Mouse (Mus musculus): ENCODE measurements at regions not wholly inside any gene's neighbourhood (a gene's known extent, or its start where the extent isn't known, plus 50 kb on each side); places are given as distances from the start of the nearest gene placed in this dataset.

GRCm38 (mm10) chr15:24635620-24636019 lies 777.9 kb downstream of the Basp1 start:
- H3K4me1 ChIP-seq (ENCODE audit: control insufficient read depth, insufficient read depth, low read length): 0 out of 2 replicates have a peak, but pooled peaks cover 3% of the 10 kb centered on the region
- H3K27ac ChIP-seq (ENCODE audit: low read depth, low read length): no peak overlapping the region
- peak; percentile 62; the same call in 1 of the 2 replicates for ATAC-seq (ENCODE audit: low FRiP score)
- no peaks in the 10 kb centered on the region for H3K27me3 ChIP-seq (ENCODE audit: control insufficient read depth, insufficient read depth, low read length)
- H3K36me3 ChIP-seq (ENCODE audit: control insufficient read depth, insufficient read depth, low read length): no peaks in the 10 kb centered on the region
- no peaks in the 10 kb centered on the region for H3K9me3 ChIP-seq (ENCODE audit: control insufficient read depth, low read length)
- DNase-seq (ENCODE audit: low spot score, missing footprints): peak; percentile 81
- H3K9ac ChIP-seq (ENCODE audit: low read length): no peak overlapping the region
- H3K4me3 ChIP-seq (ENCODE audit: low read depth, low read length): no peak overlapping the region
- H3K4me2 ChIP-seq: no peak overlapping the region
- 17% methylated on average over 2 of the region's 2 CpGs for WGBS

DNA sequence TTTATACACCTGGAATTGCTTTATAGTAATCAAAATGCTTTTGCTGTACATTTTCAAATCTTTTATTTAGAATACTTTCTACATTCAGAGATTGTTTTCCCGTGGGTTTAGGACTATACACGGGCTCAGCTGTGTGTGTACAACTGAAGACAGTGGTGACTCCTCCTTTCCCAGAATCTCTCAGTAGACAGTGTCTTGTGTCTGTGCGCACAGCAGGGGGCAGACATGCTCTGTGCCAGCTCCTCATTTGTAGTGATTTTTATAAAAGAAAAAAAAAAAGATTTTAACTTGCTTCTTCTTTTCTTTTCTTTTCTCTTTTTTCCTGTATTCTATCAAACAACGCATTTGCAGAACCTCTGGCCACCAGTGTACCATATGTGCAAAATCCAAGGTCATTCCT lies 817.3 kb downstream of the Basp1 start:
- 48% methylated on average over 4 of the region's 4 CpGs for WGBS
- H3K36me3 ChIP-seq (ENCODE audit: control insufficient read depth, insufficient read depth, low read length): no peaks in the 10 kb centered on the region
- no peak overlapping the region for H3K9ac ChIP-seq (ENCODE audit: low read length)
- H3K9me3 ChIP-seq (ENCODE audit: control insufficient read depth, low read length): no peaks in the 10 kb centered on the region
- peak; percentile 93 for DNase-seq (ENCODE audit: low spot score, missing footprints)
- no peak overlapping the region for H3K27ac ChIP-seq (ENCODE audit: low read depth, low read length)
- H3K4me2 ChIP-seq: no peak overlapping the region
- H3K27me3 ChIP-seq (ENCODE audit: control insufficient read depth, insufficient read depth, low read length): no peaks in the 10 kb centered on the region
- ATAC-seq (ENCODE audit: low FRiP score): peak; percentile 83
- H3K4me3 ChIP-seq (ENCODE audit: low read depth, low read length): no peak overlapping the region
- H3K4me1 ChIP-seq (ENCODE audit: control insufficient read depth, insufficient read depth, low read length): no peaks in the 10 kb centered on the region

DNA sequence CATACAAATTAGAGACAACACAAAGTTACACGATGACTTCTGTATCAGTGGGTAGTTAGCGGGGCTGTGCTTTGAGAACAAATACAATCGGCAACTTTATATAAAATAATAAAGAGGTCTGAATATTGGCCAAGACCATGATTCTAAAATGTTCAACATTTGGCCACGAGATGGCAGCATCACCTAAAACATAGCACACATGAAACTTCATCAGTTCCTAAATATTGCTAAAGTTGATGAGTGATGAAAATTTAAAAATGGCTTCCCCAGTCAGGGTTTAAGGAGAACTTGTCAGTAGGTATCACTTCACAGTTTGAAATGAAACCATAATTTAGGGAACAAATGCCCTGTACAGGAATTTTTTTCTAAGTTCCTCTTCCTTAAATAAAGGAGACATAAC lies 824.6 kb downstream of the Basp1 start:
- ATAC-seq (ENCODE audit: low FRiP score): peak; percentile 42; the same call in 1 of the 2 replicates
- H3K9me3 ChIP-seq (ENCODE audit: control insufficient read depth, low read length): no peaks in the 10 kb centered on the region
- peak; percentile 96 for DNase-seq (ENCODE audit: low spot score, missing footprints)
- no peak overlapping the region for H3K4me3 ChIP-seq (ENCODE audit: low read depth, low read length)
- H3K36me3 ChIP-seq (ENCODE audit: control insufficient read depth, insufficient read depth, low read length): no peaks in the 10 kb centered on the region
- H3K27me3 ChIP-seq (ENCODE audit: control insufficient read depth, insufficient read depth, low read length): no peaks in the 10 kb centered on the region
- H3K4me1 ChIP-seq (ENCODE audit: control insufficient read depth, insufficient read depth, low read length): no peaks in the 10 kb centered on the region
- no peak overlapping the region for H3K27ac ChIP-seq (ENCODE audit: low read depth, low read length)
- WGBS: 37% methylated on average over 4 of the region's 4 CpGs
- no peak overlapping the region for H3K9ac ChIP-seq (ENCODE audit: low read length)
- no peak overlapping the region for H3K4me2 ChIP-seq

GRCm38 (mm10) chr15:24566981-24567380 lies 846.6 kb downstream of the Basp1 start:
- DNase-seq (ENCODE audit: low spot score, missing footprints): peak; percentile 96
- Histone ChIP-seq H3K36me3 (ENCODE audit: control insufficient read depth, insufficient read depth, low read length) (no peaks in the 10 kb centered on the region), H3K9ac (ENCODE audit: low read length) (no peak overlapping the region), H3K4me1 (ENCODE audit: control insufficient read depth, insufficient read depth, low read length) (peaks cover 8% of the 10 kb centered on the region; the same call in 1 of the 2 replicates), H3K27ac (ENCODE audit: low read depth, low read length) (no peak overlapping the region; the same call in 1 of the 2 replicates), H3K9me3 (ENCODE audit: control insufficient read depth, low read length) (no peaks in the 10 kb centered on the region), H3K4me3 (ENCODE audit: low read depth, low read length) (no peak overlapping the region), H3K4me2 (no peak overlapping the region), H3K27me3 (ENCODE audit: control insufficient read depth, insufficient read depth, low read length) (no peaks in the 10 kb centered on the region)
- 6% methylated on average over 3 of the region's 3 CpGs for WGBS
- ATAC-seq (ENCODE audit: low FRiP score): peak; percentile 98

DNA sequence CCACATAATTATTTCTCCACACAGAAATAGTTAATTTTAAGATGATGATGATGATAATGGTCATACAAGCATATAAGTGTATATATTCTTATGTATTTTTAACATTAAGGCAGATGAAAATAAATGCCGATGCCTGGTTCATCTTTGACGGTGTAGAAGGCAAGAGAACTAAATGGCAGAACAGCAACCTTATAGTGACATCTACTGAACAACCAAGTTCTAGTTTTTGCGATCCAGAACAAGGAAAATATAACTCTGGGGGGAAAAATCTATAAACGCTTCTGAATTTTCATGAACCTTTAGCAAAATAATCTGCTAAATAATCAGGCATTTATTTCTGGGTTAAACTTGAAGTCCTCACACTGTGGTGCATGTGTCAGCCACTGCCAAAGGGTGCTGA lies 856.8 kb downstream of the Basp1 start:
- WGBS: 93% methylated on average over 4 of the region's 4 CpGs
- Histone ChIP-seq H3K9ac (ENCODE audit: low read length) (no peak overlapping the region), H3K4me2 (no peak overlapping the region), H3K36me3 (ENCODE audit: control insufficient read depth, insufficient read depth, low read length) (no peaks in the 10 kb centered on the region), H3K4me3 (ENCODE audit: low read depth, low read length) (no peak overlapping the region), H3K27me3 (ENCODE audit: control insufficient read depth, insufficient read depth, low read length) (no peaks in the 10 kb centered on the region), H3K9me3 (ENCODE audit: control insufficient read depth, low read length) (no peaks in the 10 kb centered on the region), H3K4me1 (ENCODE audit: control insufficient read depth, insufficient read depth, low read length) (no peaks in the 10 kb centered on the region), H3K27ac (ENCODE audit: low read depth, low read length) (no peak overlapping the region)
- DNase-seq (ENCODE audit: low spot score, missing footprints) (no peak), ATAC-seq (ENCODE audit: low FRiP score) (no peak)

DNA sequence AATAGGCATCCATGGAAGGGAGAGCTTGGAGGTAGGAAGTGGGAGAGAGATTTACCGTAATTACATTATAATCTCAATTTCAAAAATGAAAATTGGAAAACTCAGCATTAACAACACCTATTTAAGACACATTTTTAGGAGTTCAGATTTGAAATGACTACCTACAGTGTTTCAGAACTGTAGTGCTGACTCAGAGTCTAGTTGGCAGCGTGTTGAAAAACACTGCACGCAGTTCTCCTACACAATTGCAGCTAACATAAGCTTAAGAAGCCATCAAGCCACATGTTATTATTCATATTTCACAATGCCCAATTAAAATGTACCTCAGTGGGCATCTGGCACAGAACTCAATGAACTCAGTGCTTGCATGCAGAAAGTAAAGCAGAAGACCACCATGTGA lies 863.5 kb downstream of the Basp1 start:
- no peaks in the 10 kb centered on the region for H3K27me3 ChIP-seq (ENCODE audit: control insufficient read depth, insufficient read depth, low read length)
- no peak overlapping the region for H3K27ac ChIP-seq (ENCODE audit: low read depth, low read length)
- no peak overlapping the region for H3K4me2 ChIP-seq
- no peaks in the 10 kb centered on the region for H3K4me1 ChIP-seq (ENCODE audit: control insufficient read depth, insufficient read depth, low read length)
- H3K36me3 ChIP-seq (ENCODE audit: control insufficient read depth, insufficient read depth, low read length): no peaks in the 10 kb centered on the region
- no peak overlapping the region for H3K9ac ChIP-seq (ENCODE audit: low read length)
- ATAC-seq (ENCODE audit: low FRiP score) (no peak), DNase-seq (ENCODE audit: low spot score, missing footprints) (no peak)
- WGBS: 92% methylated on average over 3 of the region's 3 CpGs
- H3K4me3 ChIP-seq (ENCODE audit: low read depth, low read length): no peak overlapping the region
- no peaks in the 10 kb centered on the region for H3K9me3 ChIP-seq (ENCODE audit: control insufficient read depth, low read length)

- Histone ChIP-seq H3K36me3 (ENCODE audit: control insufficient read depth, insufficient read depth, low read length) (no peaks in the 10 kb centered on the region), H3K9me3 (ENCODE audit: control insufficient read depth, low read length) (no peaks in the 10 kb centered on the region), H3K4me1 (ENCODE audit: control insufficient read depth, insufficient read depth, low read length) (no peaks in the 10 kb centered on the region), H3K9ac (ENCODE audit: low read length) (no peak overlapping the region), H3K27me3 (ENCODE audit: control insufficient read depth, insufficient read depth, low read length) (no peaks in the 10 kb centered on the region), H3K4me3 (ENCODE audit: low read depth, low read length) (no peak overlapping the region), H3K4me2 (no peak overlapping the region), H3K27ac (ENCODE audit: low read depth, low read length) (no peak overlapping the region)
- 76% methylated on average over 3 of the region's 3 CpGs for WGBS
- ATAC-seq (ENCODE audit: low FRiP score) (no peak), DNase-seq (ENCODE audit: low spot score, missing footprints) (no peak)
Measured at GRCm38 (mm10) chr15:24530065-24530464, 883.5 kb downstream of the Basp1 start.

DNA sequence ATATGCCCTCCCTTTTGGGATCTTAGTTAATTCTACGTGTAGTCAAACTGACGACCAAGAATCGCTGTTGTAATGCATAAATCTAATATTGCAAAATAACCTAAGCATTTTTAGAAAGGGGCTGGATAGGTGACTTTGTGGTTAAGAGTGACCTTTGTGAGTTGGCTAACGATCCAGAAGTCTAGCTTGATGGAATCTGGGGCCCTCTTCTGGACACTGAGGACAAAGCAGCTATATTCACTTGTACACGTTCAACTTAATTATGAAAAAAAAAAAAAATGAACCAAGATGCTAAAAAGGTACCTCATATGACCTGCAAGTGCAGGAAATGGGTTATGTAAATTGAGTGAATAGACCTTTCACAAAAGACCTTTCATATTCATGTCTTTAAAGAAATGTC lies 886.2 kb downstream of the Basp1 start:
- no peaks in the 10 kb centered on the region for H3K4me1 ChIP-seq (ENCODE audit: control insufficient read depth, insufficient read depth, low read length)
- H3K27me3 ChIP-seq (ENCODE audit: control insufficient read depth, insufficient read depth, low read length): no peaks in the 10 kb centered on the region
- no peak overlapping the region for H3K4me3 ChIP-seq (ENCODE audit: low read depth, low read length)
- H3K27ac ChIP-seq (ENCODE audit: low read depth, low read length): no peak overlapping the region
- no peaks in the 10 kb centered on the region for H3K36me3 ChIP-seq (ENCODE audit: control insufficient read depth, insufficient read depth, low read length)
- no peak overlapping the region for H3K9ac ChIP-seq (ENCODE audit: low read length)
- H3K4me2 ChIP-seq: no peak overlapping the region
- ATAC-seq (ENCODE audit: low FRiP score) (no peak), DNase-seq (ENCODE audit: low spot score, missing footprints) (no peak)
- no peaks in the 10 kb centered on the region for H3K9me3 ChIP-seq (ENCODE audit: control insufficient read depth, low read length)
- 84% methylated on average over 5 of the region's 5 CpGs for WGBS

DNA sequence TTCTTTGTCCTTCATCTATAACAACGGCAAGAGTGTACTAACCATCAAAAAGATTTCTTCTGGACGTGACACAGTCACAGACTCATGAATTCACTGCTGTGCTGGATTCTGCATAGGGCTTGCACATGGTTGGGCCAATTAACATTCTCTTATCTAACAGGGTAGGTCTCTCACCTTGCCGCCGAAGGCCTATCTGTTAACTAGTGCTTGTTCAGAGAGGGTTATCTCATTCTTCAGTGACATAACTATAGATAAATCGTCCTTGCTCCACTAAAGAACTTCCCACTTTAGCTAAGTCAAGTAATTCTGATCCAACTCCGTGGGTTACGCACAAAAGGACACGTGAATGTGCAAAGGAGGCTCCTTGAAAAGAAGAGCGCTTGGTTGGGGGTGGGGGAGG lies 899.6 kb downstream of the Basp1 start:
- Histone ChIP-seq H3K4me3 (ENCODE audit: low read depth, low read length) (no peak overlapping the region), H3K27ac (ENCODE audit: low read depth, low read length) (no peak overlapping the region), H3K9me3 (ENCODE audit: control insufficient read depth, low read length) (no peaks in the 10 kb centered on the region), H3K36me3 (ENCODE audit: control insufficient read depth, insufficient read depth, low read length) (no peaks in the 10 kb centered on the region), H3K4me2 (no peak overlapping the region), H3K9ac (ENCODE audit: low read length) (no peak overlapping the region), H3K4me1 (ENCODE audit: control insufficient read depth, insufficient read depth, low read length) (no peaks in the 10 kb centered on the region), H3K27me3 (ENCODE audit: control insufficient read depth, insufficient read depth, low read length) (no peaks in the 10 kb centered on the region)
- ATAC-seq (ENCODE audit: low FRiP score) (no peak), DNase-seq (ENCODE audit: low spot score, missing footprints) (no peak)
- WGBS: 82% methylated on average over 9 of the region's 9 CpGs

Data from midbrain, embryonic 11.5 days (tissue).